Mouse (Mus musculus) adrenal gland, adult 18-20 months (tissue): ENCODE results near the gene Parva. TPM values are rescaled to one million over a fixed set of nuclear protein-coding genes. Genes with fewer than 3 reads are reported as not detected.

Experiments used
- DNase-seq, 2 experiments: peaks; one replicate each; pipeline ENCODE4 v3.0.0; 2021 to 2022; ENCODE audit warnings: low spot score in 2 of 2
- long read RNA-seq, 2 experiments: library from polyadenylated mRNA; stranded (forward); transcript quantifications; one replicate each; pipeline ENCODE4 v2.0.0; 2021
- total RNA-seq, 2 experiments: library from RNA; stranded (reverse); gene quantifications; 1 replicate in 1 of 2; 2 replicates in 1 of 2; pipeline ENCODE4 v1.2.3; 2021

Parva gene
- total RNA-seq = 10 to 100 TPM; 81.0 to 83.7 TPM
- long read RNA-seq, experiment 1, full-length matches to known transcripts = 46 of 61 reads
- long read RNA-seq, experiment 1, partial matches to known transcripts = 11 of 61 reads
- long read RNA-seq, experiment 1, other reads (novel, unspliced or antisense) = 4 of 61 reads
- long read RNA-seq, experiment 2, full-length matches to known transcripts = 29 of 74 reads
- long read RNA-seq, experiment 2, partial matches to known transcripts = 41 of 74 reads
- long read RNA-seq, experiment 2, other reads (novel, unspliced or antisense) = 4 of 74 reads

DNA sequence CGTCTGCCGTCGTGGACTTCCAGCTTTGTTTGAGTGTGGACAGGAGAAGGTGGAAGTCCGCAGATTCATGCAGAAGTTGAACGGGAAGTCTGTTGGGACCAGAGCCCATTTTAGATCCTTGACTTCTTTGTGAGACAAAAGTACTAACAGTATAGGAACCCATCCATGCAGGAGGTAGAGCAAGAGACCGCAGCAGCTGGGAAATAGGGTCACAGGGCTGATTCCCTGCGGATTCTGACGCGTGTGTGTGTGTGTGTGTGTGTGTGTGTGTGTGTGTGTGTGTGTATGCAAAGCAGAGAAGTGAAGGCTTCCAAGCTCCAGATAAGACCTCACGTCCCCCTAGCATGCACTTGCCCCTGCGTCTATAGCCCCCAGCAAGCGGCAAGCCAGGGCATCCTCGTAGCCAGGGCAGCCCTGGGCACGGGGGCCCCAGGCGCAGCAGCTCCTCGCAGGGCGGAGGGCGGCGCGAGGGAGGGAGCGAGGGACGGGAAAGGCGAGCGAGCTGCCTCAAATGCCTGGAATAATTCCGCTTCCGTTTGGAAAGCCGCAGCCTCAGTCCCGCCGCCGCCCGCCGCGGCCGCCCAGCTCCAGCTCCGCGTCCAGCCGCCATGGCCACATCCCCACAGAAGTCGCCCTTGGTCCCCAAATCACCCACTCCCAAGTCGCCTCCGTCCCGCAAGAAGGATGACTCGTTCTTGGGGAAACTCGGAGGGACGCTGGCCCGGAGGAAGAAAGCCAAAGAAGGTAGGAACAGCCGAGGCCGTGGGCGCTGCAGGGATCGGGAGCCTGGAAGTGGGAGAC, at the start of gene Parva:
Gene Parva, plus strand, starts transcription at position 149 of the 801 bp plus-strand sequence.
- peak; percentile 74 for DNase-seq

DNA sequence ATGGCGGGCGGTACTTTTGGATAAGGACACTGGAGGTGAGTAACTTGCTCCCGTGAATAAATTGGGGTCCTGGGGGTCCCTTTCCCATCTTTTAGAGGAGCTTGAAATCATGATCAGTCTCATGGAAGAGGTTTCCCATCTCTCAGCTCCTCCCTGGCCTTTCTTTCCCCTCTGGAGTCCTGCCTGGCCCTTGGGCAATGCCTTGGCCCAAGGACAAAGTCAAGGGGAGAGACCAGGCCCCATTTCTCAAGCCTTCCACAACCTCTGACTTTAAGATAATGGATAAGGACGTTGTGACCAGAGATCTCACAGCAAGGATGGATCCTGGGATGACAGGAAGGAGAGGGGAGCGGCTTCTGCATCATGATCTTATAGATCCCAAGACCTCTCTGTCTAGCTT, 49.2 kb upstream of the Parva start:
- DNase-seq = no peak

DNA sequence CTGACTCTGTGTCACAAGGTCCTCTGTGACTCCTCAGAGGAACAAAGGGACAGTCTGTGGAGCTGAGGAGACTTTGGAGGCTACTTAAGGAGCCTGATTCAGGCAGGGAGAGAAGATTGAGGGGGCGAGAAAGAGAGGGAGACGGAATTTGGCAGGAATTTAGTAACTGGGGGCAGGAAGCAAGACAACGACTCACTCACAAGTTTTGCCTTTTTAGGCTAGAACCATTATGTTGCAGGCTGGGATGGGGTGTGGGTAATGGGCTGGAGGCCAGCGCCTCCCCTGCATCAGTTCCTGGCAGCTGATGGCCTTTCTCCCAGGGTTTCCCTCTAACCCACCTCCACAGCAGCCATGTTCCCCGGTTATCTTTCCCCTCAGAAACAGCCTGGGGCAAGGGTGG, 48.8 kb upstream of the Parva start:
- DNase-seq = no peak

- no peak for DNase-seq
Measured at GRCm38 (mm10) chr7:112386521-112386920, 40.8 kb upstream of the Parva start.

DNA sequence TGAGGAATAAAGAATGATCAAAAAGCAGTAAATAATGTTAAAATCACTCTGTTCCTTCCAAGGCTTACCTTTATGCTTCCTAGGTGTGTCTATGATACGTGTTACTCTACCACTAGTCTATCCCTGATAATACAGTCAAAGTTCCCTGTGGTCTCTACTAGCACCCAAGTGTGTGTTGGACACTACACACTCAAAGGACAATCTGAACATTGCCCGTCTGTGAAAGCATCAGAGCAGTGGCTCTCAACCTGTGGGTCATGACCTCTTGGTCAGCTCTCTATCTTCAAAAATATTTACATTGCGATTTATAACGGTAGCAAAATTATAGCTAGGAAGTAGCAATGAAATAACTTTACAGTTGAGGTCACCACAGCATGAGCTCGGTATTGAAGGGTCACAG, 39.4 kb upstream of the Parva start:
- DNase-seq = no peak

DNA sequence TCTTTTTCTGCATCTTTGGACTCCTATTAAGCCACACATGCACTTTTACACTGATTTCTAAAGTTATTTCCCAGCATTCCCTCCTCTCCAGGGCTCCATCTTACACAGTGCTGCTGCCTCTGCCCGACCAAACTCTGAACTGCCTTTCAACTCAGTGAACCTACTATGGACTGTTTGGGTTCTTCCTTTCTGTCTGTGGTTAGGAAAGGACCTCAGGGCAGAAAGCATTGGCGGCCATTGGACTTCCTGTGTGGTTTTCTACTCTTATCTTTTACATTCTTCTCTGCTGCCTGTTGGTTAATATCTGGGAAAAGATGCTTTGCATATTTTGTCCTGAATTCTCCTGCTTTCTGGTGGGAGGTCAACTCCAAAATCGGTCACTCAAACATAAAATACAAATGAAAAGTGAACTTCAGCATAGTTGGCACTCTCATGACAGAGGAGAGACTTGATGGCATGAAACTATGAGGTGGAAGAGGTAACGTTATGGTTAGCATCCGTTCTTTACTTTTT, 38.9 kb upstream of the Parva start:
- DNase-seq = no peak

DNA sequence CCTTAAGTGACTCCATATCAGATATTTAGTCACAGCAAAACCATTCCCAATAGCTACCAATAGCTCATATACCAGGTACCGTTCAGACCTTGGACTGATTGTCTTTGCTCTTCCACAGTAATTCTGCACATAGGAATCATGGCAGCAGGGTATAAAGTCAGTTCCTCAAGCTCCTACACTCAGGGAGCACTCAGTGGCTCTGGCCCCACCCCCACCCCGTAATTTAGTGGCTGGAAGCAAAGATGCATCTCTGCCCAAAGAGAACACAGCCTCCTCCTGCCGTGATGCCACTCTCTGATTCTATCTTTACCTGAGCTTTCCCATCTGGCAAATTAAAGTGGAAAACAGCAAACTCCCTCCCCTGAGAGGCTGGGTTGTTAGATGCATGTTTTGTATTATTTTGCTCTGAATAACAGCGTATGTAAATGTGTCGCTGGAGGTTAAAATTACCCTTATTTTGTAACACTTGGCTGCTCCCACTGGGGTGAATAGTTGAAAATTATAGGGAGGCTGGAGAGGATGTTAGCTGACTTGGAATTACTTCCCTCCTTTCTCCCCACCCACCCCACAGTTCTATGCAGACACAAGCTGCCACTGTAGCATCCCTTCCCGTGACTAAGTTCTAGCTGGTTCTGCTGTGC, 37.6 kb upstream of the Parva start:
- no peak for DNase-seq

- DNase-seq = no peak
Measured at GRCm38 (mm10) chr7:112390252-112390936, 36.9 kb upstream of the Parva start.

DNA sequence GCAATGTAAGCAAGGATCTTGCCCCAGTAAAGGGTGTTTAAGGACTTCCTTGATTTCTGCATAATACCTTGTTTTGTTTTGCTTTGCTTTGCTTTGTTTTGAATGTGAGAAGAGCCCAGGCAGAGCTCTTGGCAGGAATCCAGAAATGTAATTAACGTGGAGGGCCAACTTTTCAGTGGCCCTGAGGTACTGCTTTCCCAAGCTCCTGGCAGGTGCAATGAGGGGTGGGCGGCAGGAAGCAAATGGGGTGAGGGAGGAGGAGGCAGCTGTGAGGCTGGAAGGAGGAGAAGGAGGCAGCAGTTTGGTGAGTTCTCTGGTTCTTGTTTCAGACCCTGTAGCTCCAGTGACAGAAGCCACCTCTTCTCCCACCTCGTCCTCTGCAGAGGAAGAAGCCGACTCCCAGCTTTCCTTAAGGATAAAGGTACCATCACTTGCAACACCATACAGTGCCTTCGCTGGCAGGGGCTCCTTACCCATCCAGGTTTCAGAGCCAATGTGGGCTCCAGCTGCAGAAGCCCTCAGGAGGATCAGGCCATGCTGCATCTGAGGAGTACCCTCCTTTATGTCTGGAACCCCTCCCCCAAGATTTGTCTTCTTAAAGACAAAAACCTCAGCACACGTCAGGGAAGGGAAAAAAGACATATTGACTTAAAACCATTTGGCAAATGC, 36.2 kb upstream of the Parva start:
- no peak for DNase-seq

- no peak for DNase-seq
Measured at GRCm38 (mm10) chr7:112397786-112398185, 29.5 kb upstream of the Parva start.

DNA sequence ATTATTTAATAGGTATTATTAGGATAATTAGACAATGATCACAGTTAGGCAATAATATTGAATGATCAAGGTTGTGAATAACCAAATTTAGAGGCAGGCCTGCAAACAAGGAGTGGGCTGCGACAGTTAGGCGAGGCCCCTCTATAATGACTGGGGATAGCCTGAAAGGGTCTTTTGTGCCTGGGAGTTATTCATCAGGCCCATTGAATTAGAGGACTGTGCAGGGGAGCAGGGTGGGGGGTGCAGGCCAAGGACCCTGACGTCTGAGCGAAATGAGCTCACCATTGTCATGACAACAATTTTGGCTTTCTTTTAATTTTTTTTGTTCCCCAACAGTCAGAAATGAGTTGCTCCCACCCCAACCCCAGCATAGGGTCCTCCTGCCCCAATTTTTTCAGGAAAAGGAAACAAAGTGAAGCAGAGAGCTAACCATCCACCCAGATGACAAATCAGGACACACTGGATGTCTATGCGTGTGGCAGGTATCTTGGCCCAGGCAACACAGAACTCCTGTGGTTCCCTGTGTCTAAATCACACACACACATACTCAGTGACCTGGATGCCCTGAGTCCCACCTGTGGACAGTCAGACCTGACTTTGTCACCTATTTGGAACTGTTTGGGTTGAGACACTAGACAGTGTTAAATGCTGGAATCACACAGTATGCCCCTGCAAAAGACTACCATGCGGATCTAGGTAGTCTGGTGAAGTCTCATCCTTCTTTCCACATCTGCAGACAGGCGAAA, 27.7 kb upstream of the Parva start:
- no peak for DNase-seq

- peak; percentile 73 to 81 for DNase-seq
Measured at GRCm38 (mm10) chr7:112400175-112400574, 27.1 kb upstream of the Parva start.

GRCm38 (mm10) chr7:112405061-112405460, 22.2 kb upstream of the Parva start:
- DNase-seq = no peak

GRCm38 (mm10) chr7:112405578-112405977, 21.7 kb upstream of the Parva start:
- no peak for DNase-seq

- peak in 1 of 2 experiments; percentile 58 for DNase-seq
Measured at GRCm38 (mm10) chr7:112407597-112407996, 19.7 kb upstream of the Parva start.

- DNase-seq = no peak
Measured at GRCm38 (mm10) chr7:112409991-112410390, 17.3 kb upstream of the Parva start.

DNA sequence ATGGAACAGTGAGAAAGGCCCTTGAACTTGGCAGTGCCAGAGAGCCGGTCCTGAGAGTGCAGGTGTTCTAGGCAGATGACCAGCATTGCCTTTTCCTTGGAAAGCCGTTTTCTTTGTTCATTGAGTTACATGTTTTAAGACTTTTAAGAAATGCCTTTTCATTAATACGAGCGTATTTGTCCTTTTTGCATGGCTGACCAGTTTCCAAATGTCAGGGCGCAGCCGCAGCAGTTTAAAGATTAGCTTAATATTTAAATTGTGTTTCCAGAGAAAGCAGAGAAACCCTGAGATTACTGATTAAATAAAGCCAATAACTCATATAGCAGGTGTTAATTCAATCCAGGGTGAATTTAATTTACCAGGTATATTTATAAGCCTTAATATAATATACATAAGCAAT, 14.0 kb upstream of the Parva start:
- DNase-seq = no peak

GRCm38 (mm10) chr7:112416058-112416526, 11.2 kb upstream of the Parva start:
- DNase-seq = no peak

- DNase-seq = no peak
Measured at GRCm38 (mm10) chr7:112416730-112417513, 10.4 kb upstream of the Parva start.
